Mouse (Mus musculus): ENCODE measurements at regions not wholly inside any gene's neighbourhood (a gene's known extent, or its start where the extent isn't known, plus 50 kb on each side); places are given as distances from the start of the nearest gene placed in this dataset.

GRCm38 (mm10) chr13:83307696-83308095 lies 196.1 kb upstream of the Mef2c start:
- H3K27me3 ChIP-seq (replicated peaks): no peaks in the 10 kb centered on the region
- H3K36me3 ChIP-seq (replicated peaks in 1 of 2; ENCODE audit: control insufficient read depth in 1 of 2, insufficient read depth in 1 of 2, low read length in 1 of 2): no peaks in the 10 kb centered on the region
- no peak overlapping the region for H3K4me2 ChIP-seq (ENCODE audit: insufficient read depth, low read depth, poor library complexity, severe bottlenecking)
- TF ChIP-seq SIN3A (IDR thresholded peaks at IDR 0.05; ENCODE audit: low read length) (no peak), NRF1 (IDR thresholded peaks at IDR 0.05; ENCODE audit: low read depth, low read length) (no peak), POLR2A (IDR thresholded peaks at IDR 0.05; ENCODE audit: low read depth, low read length) (no peak), MXI1 (IDR thresholded peaks at IDR 0.05; ENCODE audit: low read depth, low read length) (no peak), BHLHE40 (IDR thresholded peaks at IDR 0.05; ENCODE audit: low read depth, low read length) (no peak), SMC3 (IDR thresholded peaks at IDR 0.05; ENCODE audit: low read depth, low read length) (no peak), RAD21 (IDR thresholded peaks at IDR 0.05; ENCODE audit: low read depth, low read length) (no peak), E2F4 (IDR thresholded peaks at IDR 0.05; ENCODE audit: insufficient replicate concordance, low read depth, low read length) (no peak), KAT2A (IDR thresholded peaks at IDR 0.05; ENCODE audit: insufficient replicate concordance, low read length) (no peak), HCFC1 (IDR thresholded peaks at IDR 0.05; ENCODE audit: low read depth, low read length) (no peak), TBP (conservative IDR thresholded peaks at IDR 0.05; ENCODE audit: low read depth, low read length) (no peak), CHD1 (IDR thresholded peaks at IDR 0.05; ENCODE audit: low read depth, low read length) (no peak), MEF2A (IDR thresholded peaks at IDR 0.05; ENCODE audit: borderline replicate concordance, low read depth, low read length) (no peak), ZNF384 (IDR thresholded peaks at IDR 0.05; ENCODE audit: low read depth, low read length) (no peak)
- dilution Hi-C loops (cut with MboI; ENCODE audit: extremely low pct_ligation_motif_present, extremely low pct_unique_long_range_greater_than_20kb, low sequenced_read_pairs): no loop called here
- no peaks in the 10 kb centered on the region for H3K9me3 ChIP-seq (replicated peaks; ENCODE audit: low read length)
- in situ Hi-C loops (cut with MboI; ENCODE audit: low pct_ligation_motif_present, low pct_unique_long_range_greater_than_20kb, low sequenced_read_pairs): no loop called here
- no peak overlapping the region for H3K4me3 ChIP-seq (replicated peaks in 1 of 3; ENCODE audit: low read depth in 2 of 3, low read length in 2 of 3, poor library complexity in 1 of 3)
- DNase-seq (ENCODE audit: extremely low read depth): no peak
- no peak overlapping the region for H3K27ac ChIP-seq (ENCODE audit: insufficient read depth, low read depth)
- no peaks in the 10 kb centered on the region for H3K4me1 ChIP-seq (ENCODE audit: control insufficient read depth in 1 of 2, insufficient read depth in 2 of 2)
- H3K9ac ChIP-seq (ENCODE audit: insufficient read depth, low read depth): no peak overlapping the region
- H3K79me2 ChIP-seq (replicated peaks; ENCODE audit: control insufficient read depth, extremely low read depth, insufficient read depth, poor library complexity, severe bottlenecking): no peaks in the 10 kb centered on the region

- Histone ChIP-seq H3K36me3 (replicated peaks in 1 of 2; ENCODE audit: control insufficient read depth in 1 of 2, insufficient read depth in 1 of 2, low read length in 1 of 2) (no peaks in the 10 kb centered on the region), H3K27ac (ENCODE audit: insufficient read depth, low read depth) (no peak overlapping the region), H3K4me1 (ENCODE audit: control insufficient read depth in 1 of 2, insufficient read depth in 2 of 2) (no peaks in the 10 kb centered on the region), H3K9me3 (replicated peaks; ENCODE audit: low read length) (no peaks in the 10 kb centered on the region), H3K4me2 (ENCODE audit: insufficient read depth, low read depth, poor library complexity, severe bottlenecking) (no peak overlapping the region), H3K79me2 (replicated peaks; ENCODE audit: control insufficient read depth, extremely low read depth, insufficient read depth, poor library complexity, severe bottlenecking) (no peaks in the 10 kb centered on the region), H3K9ac (ENCODE audit: insufficient read depth, low read depth) (no peak overlapping the region), H3K27me3 (replicated peaks) (no peaks in the 10 kb centered on the region), H3K4me3 (replicated peaks in 1 of 3; ENCODE audit: low read depth in 2 of 3, low read length in 2 of 3, poor library complexity in 1 of 3) (no peak overlapping the region)
- no peak for TF ChIP-seq SIN3A (IDR thresholded peaks at IDR 0.05; ENCODE audit: low read length)
- no peak for TF ChIP-seq JUN (IDR thresholded peaks at IDR 0.05; ENCODE audit: insufficient read depth, low read depth, low read length)
- in situ Hi-C loops (cut with MboI; ENCODE audit: low pct_ligation_motif_present, low pct_unique_long_range_greater_than_20kb, low sequenced_read_pairs): no loop called here
- dilution Hi-C loops (cut with MboI; ENCODE audit: extremely low pct_ligation_motif_present, extremely low pct_unique_long_range_greater_than_20kb, low sequenced_read_pairs): no loop called here
- DNase-seq (ENCODE audit: extremely low read depth): no peak
Measured at GRCm38 (mm10) chr13:83328488-83328887, 175.3 kb upstream of the Mef2c start.

- dilution Hi-C loops (cut with MboI; ENCODE audit: extremely low pct_ligation_motif_present, extremely low pct_unique_long_range_greater_than_20kb, low sequenced_read_pairs): no loop called here
- no peak for DNase-seq (ENCODE audit: extremely low read depth)
- TF ChIP-seq MYC (IDR thresholded peaks at IDR 0.05; ENCODE audit: low read depth, low read length) (no peak), POLR2AphosphoS2 (IDR thresholded peaks at IDR 0.05; ENCODE audit: low read depth, low read length) (no peak), SIN3A (IDR thresholded peaks at IDR 0.05; ENCODE audit: low read length) (no peak), MXI1 (IDR thresholded peaks at IDR 0.05; ENCODE audit: low read depth, low read length) (no peak), ZMIZ1 (IDR thresholded peaks at IDR 0.05; ENCODE audit: low read depth, low read length) (no peak), TCF12 (IDR thresholded peaks at IDR 0.05; ENCODE audit: low read depth, low read length) (no peak), CHD2 (IDR thresholded peaks at IDR 0.05; ENCODE audit: low read length) (no peak), PAX5 (IDR thresholded peaks at IDR 0.05; ENCODE audit: low read length) (no peak), SMC3 (IDR thresholded peaks at IDR 0.05; ENCODE audit: low read depth, low read length) (no peak), NELFE (IDR thresholded peaks at IDR 0.05; ENCODE audit: low read depth, low read length) (no peak), MEF2A (IDR thresholded peaks at IDR 0.05; ENCODE audit: borderline replicate concordance, low read depth, low read length) (no peak), KAT2A (IDR thresholded peaks at IDR 0.05; ENCODE audit: insufficient replicate concordance, low read length) (no peak), CTCF (conservative IDR thresholded peaks at IDR 0.05 in 1 of 2, IDR thresholded peaks at IDR 0.05 in 1 of 2; ENCODE audit: low read depth in 2 of 2, low read length in 2 of 2) (no peak), UBTF (IDR thresholded peaks at IDR 0.05; ENCODE audit: low read depth, low read length) (no peak)
- H3K4me1 ChIP-seq (ENCODE audit: control insufficient read depth in 1 of 2, insufficient read depth in 2 of 2): no peaks in the 10 kb centered on the region
- no peaks in the 10 kb centered on the region for H3K27me3 ChIP-seq (replicated peaks)
- in situ Hi-C loops (cut with MboI; ENCODE audit: low pct_ligation_motif_present, low pct_unique_long_range_greater_than_20kb, low sequenced_read_pairs): no loop called here
- H3K9ac ChIP-seq (ENCODE audit: insufficient read depth, low read depth): no peak overlapping the region
- H3K79me2 ChIP-seq (replicated peaks; ENCODE audit: control insufficient read depth, extremely low read depth, insufficient read depth, poor library complexity, severe bottlenecking): no peaks in the 10 kb centered on the region
- H3K4me2 ChIP-seq (ENCODE audit: insufficient read depth, low read depth, poor library complexity, severe bottlenecking): no peak overlapping the region
- H3K4me3 ChIP-seq (replicated peaks in 1 of 3; ENCODE audit: low read depth in 2 of 3, low read length in 2 of 3, poor library complexity in 1 of 3): no peak overlapping the region
- H3K36me3 ChIP-seq (replicated peaks in 1 of 2; ENCODE audit: control insufficient read depth in 1 of 2, insufficient read depth in 1 of 2, low read length in 1 of 2): no peaks in the 10 kb centered on the region
- no peaks in the 10 kb centered on the region for H3K9me3 ChIP-seq (replicated peaks; ENCODE audit: low read length)
- no peak overlapping the region for H3K27ac ChIP-seq (ENCODE audit: insufficient read depth, low read depth)
Measured at GRCm38 (mm10) chr13:83333728-83334127, 170.1 kb upstream of the Mef2c start.
